Mouse (Mus musculus): Measurements from ENCODE around the gene Colec11. TPM values are rescaled to one million over a fixed set of nuclear protein-coding genes. Genes with fewer than 3 reads are reported as not detected.

Gene Colec11
- total and polyA plus RNA-seq, 2 experiments = 37.9 to 57.1 TPM

- Histone ChIP-seq H3K4me1 (ENCODE audit: control insufficient read depth, insufficient read depth, low read length) (no peaks in the 10 kb centered on the region), H3K4me3 (ENCODE audit: insufficient read depth, low read depth, low read length) (no peak overlapping the region), H3K27me3 (ENCODE audit: control insufficient read depth, insufficient read depth, low read length) (no peaks in the 10 kb centered on the region), H3K9ac (ENCODE audit: low read depth, low read length) (no peak overlapping the region), H3K27ac (replicated peaks; ENCODE audit: insufficient read depth, low read depth, low read length) (no peak overlapping the region), H3K36me3 (ENCODE audit: control insufficient read depth, insufficient read depth, low read length) (no peaks in the 10 kb centered on the region), H3K79me2 (ENCODE audit: control insufficient read depth, insufficient read depth, low read length) (no peaks in the 10 kb centered on the region)
- no peak for DNase-seq (ENCODE audit: extremely low read depth, low read depth, low spot score)
- WGBS = 86% methylated on average over 6 of the region's 6 CpGs
- TF ChIP-seq POLR2A (IDR thresholded peaks at IDR 0.05; ENCODE audit: extremely low read depth, insufficient read depth, low read length) (no peak), CTCF (IDR thresholded peaks at IDR 0.05; ENCODE audit: low read depth, low read length) (no peak)
Observed at GRCm38 (mm10) chr12:28587949-28588348, 35.2 kb downstream of the Colec11 start.

DNA sequence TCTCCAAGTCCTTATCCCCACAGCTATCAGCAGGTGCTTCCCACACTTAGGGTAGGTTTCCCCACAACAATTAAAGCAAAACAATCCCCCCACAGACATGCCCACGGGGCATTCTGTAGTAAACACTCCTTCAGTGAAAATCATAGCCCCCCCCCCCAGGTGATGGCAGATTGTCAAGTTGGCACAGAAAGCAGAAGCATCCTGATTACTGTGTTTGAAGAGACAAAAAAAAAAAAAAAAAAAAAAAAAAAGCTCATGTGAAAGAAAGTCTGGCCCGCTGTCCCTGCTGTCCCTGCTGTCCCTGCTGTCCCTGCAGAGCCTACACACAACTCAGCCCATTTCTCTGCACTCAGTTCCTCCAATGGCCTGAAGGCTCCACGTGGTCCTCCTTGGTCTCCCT, 39.1 kb downstream of the Colec11 start:
- no peak overlapping the region for H3K9ac ChIP-seq (ENCODE audit: low read depth, low read length)
- no peak overlapping the region for H3K27ac ChIP-seq (replicated peaks; ENCODE audit: insufficient read depth, low read depth, low read length)
- H3K4me1 ChIP-seq (ENCODE audit: control insufficient read depth, insufficient read depth, low read length) = no peaks in the 10 kb centered on the region
- H3K4me3 ChIP-seq (ENCODE audit: insufficient read depth, low read depth, low read length) = no peak overlapping the region
- no peaks in the 10 kb centered on the region for H3K27me3 ChIP-seq (ENCODE audit: control insufficient read depth, insufficient read depth, low read length)
- no peaks in the 10 kb centered on the region for H3K79me2 ChIP-seq (ENCODE audit: control insufficient read depth, insufficient read depth, low read length)
- TF ChIP-seq POLR2A (IDR thresholded peaks at IDR 0.05; ENCODE audit: extremely low read depth, insufficient read depth, low read length) (no peak), CTCF (IDR thresholded peaks at IDR 0.05; ENCODE audit: low read depth, low read length) (no peak)
- no peaks in the 10 kb centered on the region for H3K36me3 ChIP-seq (ENCODE audit: control insufficient read depth, insufficient read depth, low read length)
- DNase-seq (ENCODE audit: extremely low read depth, low read depth, low spot score) = no peak
- WGBS = 40% methylated on average over 3 of the region's 3 CpGs

- H3K36me3 ChIP-seq (ENCODE audit: control insufficient read depth, insufficient read depth, low read length) = no peaks in the 10 kb centered on the region
- H3K27ac ChIP-seq (replicated peaks; ENCODE audit: insufficient read depth, low read depth, low read length) = no peak within 1 kb of the TSS
- no peak for DNase-seq (ENCODE audit: extremely low read depth, low read depth, low spot score)
- no peaks in the 10 kb centered on the region for H3K79me2 ChIP-seq (ENCODE audit: control insufficient read depth, insufficient read depth, low read length)
- H3K4me1 ChIP-seq (ENCODE audit: control insufficient read depth, insufficient read depth, low read length) = no peaks in the 10 kb centered on the region
- H3K27me3 ChIP-seq (ENCODE audit: control insufficient read depth, insufficient read depth, low read length) = no peaks in the 10 kb centered on the region
- 81% methylated on average over 8 of the region's 8 CpGs for WGBS
- TF ChIP-seq POLR2A (IDR thresholded peaks at IDR 0.05; ENCODE audit: extremely low read depth, insufficient read depth, low read length) (no peak), CTCF (IDR thresholded peaks at IDR 0.05; ENCODE audit: low read depth, low read length) (no peak)
- H3K4me3 ChIP-seq (ENCODE audit: insufficient read depth, low read depth, low read length) = no peak within 1 kb of the TSS
- H3K9ac ChIP-seq (ENCODE audit: low read depth, low read length) = no peak within 1 kb of the TSS
Observed at GRCm38 (mm10) chr12:28582423-28582822, 40.8 kb downstream of the Colec11 start, which contains the start of gene Allc. Allc (minus strand) TSS chr12:28582523.

- TF ChIP-seq POLR2A (IDR thresholded peaks at IDR 0.05; ENCODE audit: extremely low read depth, insufficient read depth, low read length) (no peak), CTCF (IDR thresholded peaks at IDR 0.05; ENCODE audit: low read depth, low read length) (peak; percentile 81)
- Histone ChIP-seq H3K79me2 (ENCODE audit: control insufficient read depth, insufficient read depth, low read length) (no peaks in the 10 kb centered on the region), H3K4me3 (ENCODE audit: insufficient read depth, low read depth, low read length) (no peak overlapping the region), H3K27me3 (ENCODE audit: control insufficient read depth, insufficient read depth, low read length) (no peaks in the 10 kb centered on the region), H3K9ac (ENCODE audit: low read depth, low read length) (no peak overlapping the region), H3K4me1 (ENCODE audit: control insufficient read depth, insufficient read depth, low read length) (no peaks in the 10 kb centered on the region), H3K36me3 (ENCODE audit: control insufficient read depth, insufficient read depth, low read length) (no peaks in the 10 kb centered on the region), H3K27ac (replicated peaks; ENCODE audit: insufficient read depth, low read depth, low read length) (no peak overlapping the region)
- DNase-seq (ENCODE audit: extremely low read depth, low read depth, low spot score) = no peak
- WGBS = 32% methylated on average over 4 of the region's 4 CpGs
Observed at GRCm38 (mm10) chr12:28579132-28579531, 44.0 kb downstream of the Colec11 start.

GRCm38 (mm10) chr12:28578147-28578546, 45.0 kb downstream of the Colec11 start:
- no peak for DNase-seq (ENCODE audit: extremely low read depth, low read depth, low spot score)
- H3K79me2 ChIP-seq (ENCODE audit: control insufficient read depth, insufficient read depth, low read length) = no peaks in the 10 kb centered on the region
- H3K27ac ChIP-seq (replicated peaks; ENCODE audit: insufficient read depth, low read depth, low read length) = no peak overlapping the region
- H3K9ac ChIP-seq (ENCODE audit: low read depth, low read length) = no peak overlapping the region
- no peaks in the 10 kb centered on the region for H3K36me3 ChIP-seq (ENCODE audit: control insufficient read depth, insufficient read depth, low read length)
- no peaks in the 10 kb centered on the region for H3K4me1 ChIP-seq (ENCODE audit: control insufficient read depth, insufficient read depth, low read length)
- WGBS = 84% methylated on average over 3 of the region's 3 CpGs
- H3K4me3 ChIP-seq (ENCODE audit: insufficient read depth, low read depth, low read length) = no peak overlapping the region
- H3K27me3 ChIP-seq (ENCODE audit: control insufficient read depth, insufficient read depth, low read length) = no peaks in the 10 kb centered on the region
- no peak for TF ChIP-seq POLR2A (IDR thresholded peaks at IDR 0.05; ENCODE audit: extremely low read depth, insufficient read depth, low read length)
- TF ChIP-seq CTCF (IDR thresholded peaks at IDR 0.05; ENCODE audit: low read depth, low read length) = no peak

- 69% methylated on average over 6 of the region's 6 CpGs for WGBS
- H3K27me3 ChIP-seq (ENCODE audit: control insufficient read depth, insufficient read depth, low read length) = no peaks in the 10 kb centered on the region
- no peak overlapping the region for H3K4me3 ChIP-seq (ENCODE audit: insufficient read depth, low read depth, low read length)
- H3K9ac ChIP-seq (ENCODE audit: low read depth, low read length) = no peak overlapping the region
- DNase-seq (ENCODE audit: extremely low read depth, low read depth, low spot score) = no peak
- H3K79me2 ChIP-seq (ENCODE audit: control insufficient read depth, insufficient read depth, low read length) = no peaks in the 10 kb centered on the region
- H3K36me3 ChIP-seq (ENCODE audit: control insufficient read depth, insufficient read depth, low read length) = no peaks in the 10 kb centered on the region
- no peak overlapping the region for H3K27ac ChIP-seq (replicated peaks; ENCODE audit: insufficient read depth, low read depth, low read length)
- no peak for TF ChIP-seq POLR2A (IDR thresholded peaks at IDR 0.05; ENCODE audit: extremely low read depth, insufficient read depth, low read length)
- TF ChIP-seq CTCF (IDR thresholded peaks at IDR 0.05; ENCODE audit: low read depth, low read length) = no peak
- H3K4me1 ChIP-seq (ENCODE audit: control insufficient read depth, insufficient read depth, low read length) = no peaks in the 10 kb centered on the region
Observed at GRCm38 (mm10) chr12:28575366-28576070, 47.7 kb downstream of the Colec11 start.
